Mouse (Mus musculus): Measurements from ENCODE around the gene Exoc2.

The Exoc2 gene

DNA sequence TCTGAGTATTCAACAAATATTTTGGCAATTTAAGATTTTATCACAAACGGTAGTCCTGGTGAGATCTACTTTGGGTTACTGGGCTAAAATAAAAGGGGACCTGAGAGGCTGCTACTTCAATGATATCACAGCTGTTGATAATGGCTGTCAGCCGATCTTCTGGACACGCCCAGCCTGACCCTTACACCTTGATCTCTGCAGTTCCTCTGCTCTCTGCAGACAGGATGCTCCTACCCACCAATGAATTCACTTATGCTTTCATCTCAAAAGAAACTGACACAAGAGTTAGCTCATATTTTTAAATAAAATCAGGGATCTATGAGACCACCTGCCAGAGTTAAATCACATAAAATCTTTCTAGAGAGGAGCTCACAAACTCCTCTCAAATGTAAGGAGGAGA lies 149.0 kb downstream of the Exoc2 start:
- no peak for DNase-seq (ENCODE audit: low spot score in 2 of 2)

DNA sequence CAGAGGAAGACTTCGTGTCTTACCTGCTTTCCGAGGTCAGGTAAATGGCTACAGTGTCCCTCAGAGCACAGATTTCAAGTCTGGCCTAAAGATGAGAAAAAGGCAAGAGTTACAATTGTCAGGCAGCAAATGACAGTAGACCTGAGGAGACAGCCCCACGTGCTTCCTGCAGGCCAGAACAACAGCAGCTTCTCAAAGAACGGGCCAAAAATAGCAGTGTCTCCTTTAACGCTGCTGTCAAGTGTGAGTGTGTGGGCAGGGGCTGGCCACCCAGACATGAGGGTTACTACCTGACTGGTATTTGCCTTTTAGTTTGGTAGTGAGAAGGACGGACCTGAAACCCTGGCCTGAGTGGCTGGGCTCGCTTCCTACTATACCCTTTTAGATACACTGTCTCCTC lies 153.3 kb downstream of the Exoc2 start:
- no peak for DNase-seq (ENCODE audit: low spot score in 2 of 2)

DNA sequence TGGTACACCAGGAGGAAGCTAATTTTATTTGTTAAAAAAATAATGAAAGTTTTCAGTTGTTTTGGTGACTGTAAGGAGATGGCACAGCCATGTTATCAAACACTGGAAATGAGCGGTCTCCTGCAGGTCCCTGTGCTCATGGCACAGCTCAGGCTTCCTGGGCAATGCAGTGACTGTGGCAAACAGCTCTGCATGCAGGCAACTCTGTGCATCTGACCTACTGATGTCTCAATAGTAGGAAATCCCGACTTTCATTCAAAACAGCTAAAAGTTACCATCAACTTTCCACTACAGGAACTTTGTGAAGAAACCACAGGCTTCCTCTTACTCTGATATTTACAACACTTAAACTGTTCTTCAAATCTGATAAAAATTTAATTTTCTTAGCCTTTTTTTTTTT lies 154.0 kb downstream of the Exoc2 start:
- DNase-seq (ENCODE audit: low spot score in 2 of 2), result no peak

DNA sequence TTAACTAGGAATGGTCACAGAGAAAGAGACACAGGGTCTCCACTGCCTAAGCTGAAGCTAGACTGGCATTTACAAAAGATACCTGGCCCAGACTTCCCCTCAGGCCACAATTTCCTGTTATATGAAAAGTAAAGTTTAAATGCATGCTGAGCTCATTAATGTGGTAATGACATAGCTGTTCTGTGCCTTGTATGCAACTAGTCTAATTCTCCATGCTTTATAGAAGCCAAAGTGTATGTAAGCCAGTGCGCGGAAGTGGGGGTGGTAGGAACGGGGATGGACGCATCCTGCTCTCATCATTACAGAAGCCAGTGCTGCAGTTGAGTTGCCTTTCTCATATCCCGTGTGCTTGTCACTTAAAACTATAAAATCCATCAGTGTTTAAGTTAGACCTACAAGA lies 156.5 kb downstream of the Exoc2 start:
- DNase-seq (ENCODE audit: low spot score in 2 of 2), result no peak

GRCm38 (mm10) chr13:30814256-30814655 lies 159.6 kb downstream of the Exoc2 start:
- DNase-seq (ENCODE audit: low spot score in 2 of 2), result no peak

DNA sequence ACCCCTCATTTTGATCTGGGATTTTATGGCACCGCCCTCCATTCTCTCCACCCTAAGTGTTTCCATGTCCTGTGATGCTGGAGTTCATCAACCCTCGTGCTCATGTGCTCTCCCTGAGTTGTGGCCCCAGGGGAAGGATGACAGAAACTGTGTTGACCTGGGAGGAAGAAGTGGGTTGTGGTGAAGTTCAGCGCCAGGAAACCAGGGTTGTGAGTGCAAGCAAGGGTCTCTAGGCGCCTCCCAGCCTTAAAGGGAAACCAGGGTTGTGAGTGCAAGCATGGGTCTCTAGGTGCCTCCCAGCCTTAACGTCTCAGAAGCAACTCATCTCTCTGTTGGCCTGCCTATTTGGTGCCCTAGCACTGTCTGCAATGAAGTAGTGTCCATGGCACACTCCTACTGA lies 160.4 kb downstream of the Exoc2 start:
- no peak for DNase-seq (ENCODE audit: low spot score in 2 of 2)

DNA sequence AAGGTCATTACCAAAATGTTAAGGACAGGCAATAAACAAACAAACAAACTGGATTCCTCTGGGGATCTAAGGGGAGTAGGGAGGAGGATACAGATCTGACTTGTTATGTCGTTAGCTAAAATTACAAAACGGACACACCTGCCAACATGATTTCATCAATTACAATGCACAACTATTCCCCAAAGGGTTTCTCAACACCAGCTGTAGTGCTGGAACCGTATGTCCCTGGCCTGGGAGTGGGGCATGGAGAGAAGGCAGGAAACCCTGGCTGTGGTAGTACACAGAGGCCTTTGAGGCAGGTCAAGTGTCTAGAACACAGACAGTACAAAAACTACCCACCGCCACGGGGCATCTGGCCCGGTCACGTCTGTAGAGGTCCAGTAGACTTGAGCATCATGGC lies 164.7 kb downstream of the Exoc2 start:
- DNase-seq (ENCODE audit: low spot score in 2 of 2), result no peak

- DNase-seq (ENCODE audit: low spot score in 2 of 2), result no peak
Measured at GRCm38 (mm10) chr13:30802336-30802955, 171.4 kb downstream of the Exoc2 start.

DNA sequence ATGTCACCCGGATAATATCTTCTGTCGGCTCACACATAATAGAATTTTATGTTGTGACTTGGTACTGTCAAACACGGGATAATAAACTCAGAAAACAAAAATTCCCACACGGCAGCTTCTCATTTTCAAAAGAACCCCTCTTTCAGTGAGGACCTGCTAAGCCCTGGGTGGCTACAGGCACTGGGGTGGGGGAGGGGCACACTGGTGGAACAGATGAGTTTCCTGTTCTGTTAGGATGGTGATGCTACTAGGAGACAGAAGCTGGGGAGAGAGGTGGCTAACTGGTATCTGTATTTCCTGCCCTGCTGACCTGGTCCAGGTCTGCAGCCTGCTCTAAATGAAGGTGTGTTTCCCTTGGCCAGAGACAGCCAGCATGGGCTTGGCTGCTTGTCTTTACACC lies 172.0 kb downstream of the Exoc2 start:
- DNase-seq (ENCODE audit: low spot score in 2 of 2), result no peak

GRCm38 (mm10) chr13:30795960-30796359 lies 177.9 kb downstream of the Exoc2 start:
- no peak for DNase-seq (ENCODE audit: low spot score in 2 of 2)

DNA sequence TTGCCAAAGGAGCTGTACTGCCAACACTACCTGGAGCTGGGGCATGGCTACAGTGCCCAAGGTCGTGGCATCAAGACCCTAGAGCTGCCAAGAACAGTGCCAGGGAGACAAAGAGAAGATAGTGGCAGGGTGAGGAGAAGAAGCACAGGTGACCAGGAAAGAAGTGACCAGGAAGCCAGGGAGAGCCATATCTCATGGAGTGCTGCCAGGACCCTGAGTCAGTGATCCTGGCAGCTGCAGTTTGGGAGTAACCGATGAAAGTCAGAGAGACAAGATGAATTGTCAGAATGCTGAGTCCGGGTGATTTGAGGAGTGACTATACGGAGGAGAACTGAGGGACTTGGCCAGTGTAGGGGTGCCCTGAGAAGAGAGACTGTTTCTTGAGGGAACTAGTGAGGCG lies 180.3 kb downstream of the Exoc2 start:
- no peak for DNase-seq (ENCODE audit: low spot score in 2 of 2)

- no peak for DNase-seq (ENCODE audit: low spot score in 2 of 2)
Measured at GRCm38 (mm10) chr13:30793196-30793595, 180.7 kb downstream of the Exoc2 start.

DNA sequence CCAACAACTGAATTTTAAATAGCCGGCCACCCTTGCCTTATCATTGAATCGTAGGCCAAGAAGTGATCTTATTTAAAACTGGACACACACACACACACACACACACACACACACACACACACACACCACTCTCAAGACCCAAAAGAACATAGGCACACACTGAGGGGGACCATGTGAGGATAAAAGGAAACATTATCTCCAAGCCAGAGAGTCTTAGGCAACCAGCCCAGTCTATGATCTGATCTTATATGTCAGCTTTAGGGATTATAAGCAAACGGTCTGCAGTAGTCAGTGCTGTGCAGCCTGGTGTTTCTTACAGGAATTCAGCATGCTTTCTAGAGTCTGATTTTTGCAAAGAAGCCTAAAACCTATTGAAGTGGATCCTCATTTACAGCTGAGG lies 181.2 kb downstream of the Exoc2 start:
- no peak for DNase-seq (ENCODE audit: low spot score in 2 of 2)

GRCm38 (mm10) chr13:30792308-30792707 lies 181.6 kb downstream of the Exoc2 start:
- no peak for DNase-seq (ENCODE audit: low spot score in 2 of 2)

- DNase-seq (ENCODE audit: low spot score in 2 of 2), result no peak
Measured at GRCm38 (mm10) chr13:30790016-30790415, 183.9 kb downstream of the Exoc2 start.

- no peak for DNase-seq (ENCODE audit: low spot score in 2 of 2)
Measured at GRCm38 (mm10) chr13:30788421-30788820, 185.5 kb downstream of the Exoc2 start.

- no peak for DNase-seq (ENCODE audit: low spot score in 2 of 2)
Measured at GRCm38 (mm10) chr13:30787960-30788359, 185.9 kb downstream of the Exoc2 start.

DNA sequence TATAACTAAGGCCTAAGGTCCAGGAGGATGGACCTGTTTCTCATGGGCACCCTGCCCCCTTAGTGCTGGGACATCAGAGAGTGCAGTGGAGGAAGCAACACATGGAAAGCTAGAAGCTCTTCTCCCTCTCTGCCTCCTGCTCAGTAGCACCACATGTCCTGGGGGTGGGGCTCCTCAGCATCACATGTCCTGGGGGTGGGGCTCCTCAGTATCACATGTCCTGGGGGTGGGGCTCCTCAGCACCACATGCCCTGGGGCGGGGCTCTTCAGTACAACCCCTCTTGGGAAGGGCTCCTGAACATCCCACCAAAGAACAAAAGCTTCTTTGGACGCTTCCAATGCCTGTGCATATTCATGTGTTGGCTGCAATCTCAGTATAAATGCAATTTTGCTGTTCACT lies 186.3 kb downstream of the Exoc2 start:
- no peak for DNase-seq (ENCODE audit: low spot score in 2 of 2)

DNA sequence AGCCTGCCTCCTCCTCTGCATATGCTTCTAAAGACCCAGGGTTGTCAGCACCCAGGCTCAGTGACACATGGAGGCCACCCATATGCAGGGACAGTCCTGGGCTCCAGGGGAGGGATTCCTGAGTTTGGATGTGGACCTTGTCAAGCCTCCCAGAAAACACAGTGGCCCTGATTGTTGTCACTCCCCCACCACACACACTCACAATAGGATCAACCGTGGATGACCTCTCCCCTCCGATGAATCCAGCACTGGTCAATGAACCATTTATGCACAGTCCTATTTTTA lies 186.9 kb downstream of the Exoc2 start:
- DNase-seq (ENCODE audit: low spot score in 2 of 2), result no peak

GRCm38 (mm10) chr13:30786235-30787035 lies 187.5 kb downstream of the Exoc2 start:
- no peak for DNase-seq (ENCODE audit: low spot score in 2 of 2)

DNA sequence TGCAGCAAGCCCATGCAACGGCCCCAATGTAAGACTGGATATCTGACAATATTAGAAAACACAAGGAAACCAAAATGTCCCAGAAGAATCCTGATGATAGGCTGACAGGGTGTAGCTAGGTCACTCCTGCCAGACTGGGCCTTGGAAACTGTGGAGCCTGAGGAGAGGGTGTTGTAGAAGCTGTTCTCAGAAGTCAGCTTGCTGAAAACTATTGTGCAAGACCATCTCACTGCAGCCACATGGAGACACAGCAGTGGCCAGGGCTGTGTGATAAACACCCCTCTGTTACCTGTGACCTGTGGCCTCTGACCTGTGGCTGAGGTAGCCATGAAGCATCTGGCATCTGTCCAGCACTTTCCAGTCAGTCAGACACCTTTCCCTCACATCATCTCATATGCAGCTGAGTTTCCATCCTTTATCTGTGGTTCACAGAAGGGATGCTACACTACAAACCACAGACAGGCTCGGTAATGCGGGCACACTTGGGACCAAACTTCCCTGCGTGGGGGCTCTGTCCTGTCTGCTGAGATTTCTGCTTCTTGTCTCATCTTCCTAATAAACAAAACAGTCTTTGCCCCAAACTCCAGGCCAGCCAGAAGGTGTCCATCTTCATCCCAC lies 188.4 kb downstream of the Exoc2 start:
- no peak for DNase-seq (ENCODE audit: low spot score in 2 of 2)

- no peak for DNase-seq (ENCODE audit: low spot score in 2 of 2)
Measured at GRCm38 (mm10) chr13:30782419-30782818, 191.5 kb downstream of the Exoc2 start.

DNA sequence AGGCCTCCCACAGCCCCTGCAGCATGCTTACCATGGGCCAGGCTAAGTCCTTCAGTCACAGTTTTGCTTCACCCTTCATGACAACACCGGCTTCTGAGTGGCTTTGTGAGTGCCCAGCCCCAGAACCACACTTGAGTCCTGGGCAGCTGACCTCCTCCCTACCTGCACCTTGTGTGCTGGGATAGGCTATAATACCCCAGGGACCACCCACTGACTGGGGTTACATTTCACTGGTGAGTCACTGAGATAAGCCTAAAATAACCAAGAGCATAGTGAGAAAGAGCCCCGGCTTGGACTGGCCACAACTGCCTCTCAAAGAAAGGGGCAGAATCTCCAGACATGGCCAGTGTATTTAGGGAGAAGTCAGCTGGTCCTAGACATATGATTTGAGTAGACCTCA lies 192.0 kb downstream of the Exoc2 start:
- DNase-seq (ENCODE audit: low spot score in 2 of 2), result no peak

All from cerebellum, postnatal 4 days (tissue).